Mouse (Mus musculus) left cerebral cortex, postnatal 25 days (tissue): ENCODE measurements around the gene Gm36079. TPM values are rescaled to one million over a fixed set of nuclear protein-coding genes. Genes with fewer than 3 reads are reported as not detected.
"Not testable (repeated sequence)": the region's sequence is repeated elsewhere in the genome, so short reads cannot be mapped to it uniquely, and the experiment has no call there.

Source experiments
- DNase-seq, 2 experiments: peaks; one replicate each; pipeline ENCODE4 v3.0.0; 2022; ENCODE audit warnings: low spot score in 2 of 2, mixed read lengths in 1 of 2
- intact Hi-C: fragments of 180-260 bp; cut with DNase I; formaldehyde crosslinking; loops from one replicate; pipeline ENCODE4 v1.15.1; 2025
- total RNA-seq, 2 experiments: library from RNA; stranded (reverse); gene quantifications; 2 replicates each; pipeline ENCODE4 v1.2.3; 2021

The Gm36079 gene
- total RNA-seq, 2 experiments from 2014 or later, result not detected

GRCm38 (mm10) chr13:120025004-120025403 lies 1.8 kb downstream of the Gm36079 start:
- intact Hi-C loops, DNase-seq: not testable (repeated sequence)

- DNase-seq, intact Hi-C loops: not testable (repeated sequence)
These were observed 2.2 kb downstream of the Gm36079 start for GRCm38 (mm10) chr13:120024581-120024980.

- intact Hi-C loops, DNase-seq: not testable (repeated sequence)
These were observed 5.3 kb downstream of the Gm36079 start for GRCm38 (mm10) chr13:120021477-120021876.

GRCm38 (mm10) chr13:120015348-120016007 lies 11.3 kb downstream of the Gm36079 start:
- DNase-seq, intact Hi-C loops: not testable (repeated sequence)

- DNase-seq, intact Hi-C loops: not testable (repeated sequence)
These were observed 12.8 kb downstream of the Gm36079 start for GRCm38 (mm10) chr13:120013962-120014361.

GRCm38 (mm10) chr13:120013544-120013943 lies 13.3 kb downstream of the Gm36079 start:
- DNase-seq, intact Hi-C loops: not testable (repeated sequence)

GRCm38 (mm10) chr13:120010068-120010467 lies 16.7 kb downstream of the Gm36079 start:
- intact Hi-C loops, result not testable (repeated sequence)

GRCm38 (mm10) chr13:119999215-119999614 lies 27.6 kb downstream of the Gm36079 start:
- intact Hi-C loops, DNase-seq: not testable (repeated sequence)

More at GRCm38 (mm10) chr13:120010068-120010467, 16.7 kb downstream of the Gm36079 start:
- not testable (repeated sequence) for DNase-seq

- DNase-seq, intact Hi-C loops: not testable (repeated sequence)
These were observed 28.2 kb downstream of the Gm36079 start for GRCm38 (mm10) chr13:119998442-119999086.

- intact Hi-C loops, DNase-seq: not testable (repeated sequence)
These were observed 34.8 kb downstream of the Gm36079 start for GRCm38 (mm10) chr13:119991917-119992496.

GRCm38 (mm10) chr13:119991264-119991663 lies 35.5 kb downstream of the Gm36079 start:
- intact Hi-C loops, DNase-seq: not testable (repeated sequence)

Other genes starting within 250 kb of the Gm36079 start
- gene Zfp131, start 236.1 kb downstream of the Gm36079 start, total RNA-seq, result 10 to 100 TPM; 44.2 to 48.2 TPM
- gene AF067063, start 196.8 kb downstream of the Gm36079 start, total RNA-seq, result not detected
- not detected for gene D13Ertd608e, start 191.0 kb downstream of the Gm36079 start, total RNA-seq
- gene Tcstv1, start 132.2 kb downstream of the Gm36079 start, total RNA-seq, result not detected
- not detected for gene Gm21761, start 97.7 kb downstream of the Gm36079 start, total RNA-seq
- gene B020031M17Rik, start 76.2 kb downstream of the Gm36079 start, total RNA-seq, result not detected
- gene Gm21188, start 25.2 kb upstream of the Gm36079 start, total RNA-seq, result not detected
- gene Gm20767, start 113.2 kb upstream of the Gm36079 start, total RNA-seq, result not detected
- not detected for gene Gm21818, start 145.4 kb upstream of the Gm36079 start, total RNA-seq
- not detected for gene Gm21762, start 188.9 kb upstream of the Gm36079 start, total RNA-seq
- gene Gm21731, start 212.1 kb upstream of the Gm36079 start, total RNA-seq, result not detected
- gene AF067061, start 236.1 kb upstream of the Gm36079 start, total RNA-seq, result not detected